Comparison of ENCODE assay signal across 16 mouse cellular contexts in genomic region chr14:34905697-34906096, GRCm38 (mm10).
"Had no signal": no experiment of that assay in that cellular context is flagged by ENCODE, and none has a peak within 500 bp of the region (broad histone marks: within the 10 kb centered on the region; RNA-seq: fewer than 3 reads in every experiment).

No protein-coding gene starts in this region.

- DNase-seq: heart, postnatal 10 days; heart, postnatal 14 days; heart, postnatal 36 days; heart, postnatal 4 days; kidney, adult 11 months; kidney, adult 18-20 months; kidney, adult 2 months; kidney, adult 8-10 months; kidney, adult 9 months; kidney, postnatal 10 days; kidney, postnatal 14 days; kidney, postnatal 25 days; kidney, postnatal 36 days; kidney, postnatal 4 days; layer of hippocampus, adult 9-11 months; layer of hippocampus, postnatal 36 days had no signal
